Mouse (Mus musculus) MEL (cell line): ENCODE results near the gene Crb3.

Experiments
- BHLHE40 ChIP-seq: IDR thresholded peaks from 2 replicates; pipeline ENCODE4 v1.6.1; 2012; ENCODE audit warnings: low read depth, mild to moderate bottlenecking, inconsistent platforms, low read length, improper control_type of control experiment, borderline replicate concordance
- CTCF ChIP-seq, 3 experiments: IDR thresholded peaks in 2 of 3; conservative IDR thresholded peaks in 1 of 3; 2 replicates each; pipeline ENCODE4 v1.5.1; 2011 to 2012; ENCODE audit warnings: low read length in 3 of 3, low read depth in 2 of 3, mild to moderate bottlenecking in 2 of 3, improper control_type of control experiment in 1 of 3, inconsistent platforms in 1 of 3, mixed read lengths in 1 of 3, moderate library complexity in 1 of 3; ENCODE audit not compliant: control insufficient read depth in 1 of 3, insufficient read depth in 1 of 3, poor library complexity in 1 of 3, severe bottlenecking in 1 of 3
- ELF1 ChIP-seq: IDR thresholded peaks from 2 replicates; pipeline ENCODE4 v1.6.1; 2014; ENCODE audit warnings: low read depth, mild to moderate bottlenecking, inconsistent platforms, low read length, improper control_type of control experiment, moderate library complexity
- GATA1 ChIP-seq: IDR thresholded peaks from 2 replicates; pipeline ENCODE4 v1.6.1; 2011; ENCODE audit warnings: low read depth, low read length, improper control_type of control experiment
- MAFK ChIP-seq: IDR thresholded peaks from 2 replicates; pipeline ENCODE4 v1.6.1; 2011; ENCODE audit warnings: low read depth, mild to moderate bottlenecking, low read length, improper control_type of control experiment, borderline replicate concordance
- NELFE ChIP-seq: IDR thresholded peaks from 2 replicates; pipeline ENCODE4 v1.6.1; 2011; ENCODE audit warnings: low read depth, low read length, improper control_type of control experiment
- POLR2AphosphoS2 ChIP-seq: IDR thresholded peaks from 2 replicates; pipeline ENCODE4 v1.6.1; 2011; ENCODE audit warnings: low read length, improper control_type of control experiment
- RCOR1 ChIP-seq: IDR thresholded peaks from 2 replicates; pipeline ENCODE4 v1.6.1; 2012; ENCODE audit warnings: low read depth, mild to moderate bottlenecking, inconsistent platforms, low read length, improper control_type of control experiment
- TCF12 ChIP-seq: IDR thresholded peaks from 2 replicates; pipeline ENCODE4 v1.6.1; 2014; ENCODE audit warnings: low read depth, mild to moderate bottlenecking, inconsistent platforms, low read length, improper control_type of control experiment, moderate library complexity
- ZKSCAN1 ChIP-seq: IDR thresholded peaks from 2 replicates; pipeline ENCODE4 v1.6.1; 2012; ENCODE audit warnings: low read depth, mild to moderate bottlenecking, inconsistent platforms, low read length, improper control_type of control experiment, moderate library complexity

DNA sequence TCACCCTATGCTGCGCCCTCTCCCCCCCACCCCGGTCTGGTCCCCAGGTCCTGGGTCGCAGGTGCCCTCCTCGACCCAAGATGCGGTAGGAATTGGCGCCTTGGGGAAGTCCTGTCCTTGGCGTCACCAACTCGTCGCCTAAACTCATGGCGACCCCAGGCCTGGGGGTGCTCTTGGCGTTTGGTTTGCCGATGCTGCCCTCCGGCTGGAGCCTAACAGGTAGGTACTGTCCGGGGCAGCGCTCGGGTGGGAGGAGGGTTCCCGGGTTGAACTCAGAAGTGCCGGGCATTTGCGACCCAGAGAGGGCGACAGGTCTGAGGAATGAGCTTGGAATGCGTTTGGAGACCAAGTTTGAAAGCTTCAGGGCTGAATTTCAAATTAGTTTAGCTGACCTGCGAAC lies 3.6 kb downstream of the Crb3 start:
- no peak for TF ChIP-seq ELF1
- TF ChIP-seq RCOR1 = no peak
- no peak for TF ChIP-seq NELFE
- no peak for TF ChIP-seq CTCF (IDR thresholded peaks at IDR 0.05 in 2 of 3, conservative IDR thresholded peaks at IDR 0.05 in 1 of 3; ENCODE audit: control insufficient read depth in 1 of 3, insufficient read depth in 1 of 3, low read depth in 2 of 3, low read length in 3 of 3, poor library complexity in 1 of 3, severe bottlenecking in 1 of 3)
- no peak for TF ChIP-seq ZKSCAN1
- no peak for TF ChIP-seq POLR2AphosphoS2
- no peak for TF ChIP-seq TCF12
- TF ChIP-seq MAFK = no peak
- TF ChIP-seq BHLHE40 = no peak
- no peak for TF ChIP-seq GATA1
